Mouse (Mus musculus) T-cell, adult 2 months (primary cell): ENCODE measurements around the gene Tulp1.
"Not testable (repeated sequence)": the region's sequence is repeated elsewhere in the genome, so short reads cannot be mapped to it uniquely, and the experiment has no call there.

Experiments
- DNase-seq: peaks from one replicate; pipeline ENCODE4 v3.0.0; 2022; ENCODE audit warnings: low spot score

The Tulp1 gene

GRCm38 (mm10) chr17:28365122-28365521, at the start of gene Tulp1:
Gene Tulp1 (minus strand): TSS chr17:28365222.
- DNase-seq = no peak

- no peak for DNase-seq
These were observed 46.4 kb upstream of the Tulp1 start for GRCm38 (mm10) chr17:28411381-28411960.

- no peak for DNase-seq
These were observed 45.7 kb upstream of the Tulp1 start for GRCm38 (mm10) chr17:28410731-28411130.

- no peak for DNase-seq
These were observed 43.4 kb upstream of the Tulp1 start for GRCm38 (mm10) chr17:28408251-28408918.

GRCm38 (mm10) chr17:28407418-28408250, 42.6 kb upstream of the Tulp1 start:
- DNase-seq = peak; percentile 86

GRCm38 (mm10) chr17:28406471-28406870, 41.4 kb upstream of the Tulp1 start:
- no peak for DNase-seq

- DNase-seq = not testable (repeated sequence)
These were observed 39.7 kb upstream of the Tulp1 start for GRCm38 (mm10) chr17:28404745-28405144.

GRCm38 (mm10) chr17:28404301-28404700, 39.3 kb upstream of the Tulp1 start:
- no peak for DNase-seq

GRCm38 (mm10) chr17:28394994-28395393, 30.0 kb upstream of the Tulp1 start:
- no peak for DNase-seq

- DNase-seq = no peak
These were observed 29.2 kb upstream of the Tulp1 start for GRCm38 (mm10) chr17:28394051-28394765.

GRCm38 (mm10) chr17:28391568-28392432, 26.8 kb upstream of the Tulp1 start:
- DNase-seq = no peak

- DNase-seq = no peak
These were observed 23.5 kb upstream of the Tulp1 start for GRCm38 (mm10) chr17:28388534-28388933.

- peak; percentile 79 for DNase-seq
These were observed 21.3 kb upstream of the Tulp1 start for GRCm38 (mm10) chr17:28386150-28386905.

GRCm38 (mm10) chr17:28384298-28384697, 19.3 kb upstream of the Tulp1 start:
- DNase-seq = no peak

- DNase-seq = no peak
These were observed 15.2 kb upstream of the Tulp1 start for GRCm38 (mm10) chr17:28380255-28380654.

- DNase-seq = peak; percentile 56
These were observed 10.6 kb upstream of the Tulp1 start for GRCm38 (mm10) chr17:28375592-28376061.

GRCm38 (mm10) chr17:28374494-28374893, 9.5 kb upstream of the Tulp1 start:
- DNase-seq = no peak

- DNase-seq = peak; percentile 65
These were observed 8.8 kb upstream of the Tulp1 start for GRCm38 (mm10) chr17:28373821-28374220.

GRCm38 (mm10) chr17:28371941-28372340, 6.9 kb upstream of the Tulp1 start:
- DNase-seq = no peak

- DNase-seq = no peak
These were observed 6.3 kb upstream of the Tulp1 start for GRCm38 (mm10) chr17:28371286-28371685.
